9 mouse cellular contexts compared by ENCODE assay signal in genomic region chr5:73431581-73431980, GRCm38 (mm10). TPM values are rescaled to one million over a fixed set of nuclear protein-coding genes. Genes with fewer than 3 reads are reported as not detected.
DNase-seq lines count a peak whose midpoint lies in the region; ATAC-seq lines count a peak whose summit lies in the region.
"Had no signal": no experiment of that assay in that cellular context is flagged by ENCODE, and none has a peak within 500 bp of the region (broad histone marks: within the 10 kb centered on the region; RNA-seq: fewer than 3 reads in every experiment).

No protein-coding gene starts in this region.

- 19% methylated on average over 14 of the region's 14 CpGs for WGBS in forebrain, embryonic 15.5 days
- 24% methylated on average over 14 of the region's 14 CpGs for whole genome bisulfite sequencing in hindbrain, embryonic 10.5 days

- DNase-seq in MEL-GATA-1-ER (ENCODE audit: extremely low read depth, low read depth): peak; percentile 25
- peak; percentile 37 for DNase-seq in c-Kit-positive CD71-positive TER-119-positive erythroid progenitor cells, embryonic 14.5 days (ENCODE audit: low spot score)
- DNase-seq in hindbrain, embryonic 10.5 days (ENCODE audit: low spot score): peak; percentile 76
- DNase-seq in layer of hippocampus, postnatal 10 days (ENCODE audit: low spot score in 2 of 2): peak; percentile 89 to 91
- peak; percentile 62 for DNase-seq in lung, postnatal 25 days (ENCODE audit: low spot score)
- DNase-seq in right cerebral cortex, postnatal 25 days: peak; percentile 82
- DNase-seq in urinary bladder, postnatal 4 days (ENCODE audit: low spot score in 2 of 2): peak; percentile 42 to 74

- no peaks in the 10 kb centered on the region for H3K36me3 ChIP-seq in forebrain, embryonic 15.5 days
- no peaks in the 10 kb centered on the region for H3K36me3 ChIP-seq in hindbrain, embryonic 10.5 days
- H3K36me3 ChIP-seq: liver, embryonic 15.5 days had no signal

- H3K4me2 ChIP-seq in forebrain, embryonic 15.5 days (replicated peaks): peak overlapping the region; percentile 15; the same call in 1 of the 2 replicates
- H3K4me2 ChIP-seq: liver, embryonic 15.5 days had no signal

- no peak overlapping the region for H3K9ac ChIP-seq in forebrain, embryonic 15.5 days (replicated peaks)
- H3K9ac ChIP-seq: liver, embryonic 15.5 days had no signal

- no peaks in the 10 kb centered on the region for H3K9me3 ChIP-seq in forebrain, embryonic 15.5 days
- H3K9me3 ChIP-seq in hindbrain, embryonic 10.5 days: no peaks in the 10 kb centered on the region
- H3K9me3 ChIP-seq: liver, embryonic 15.5 days had no signal

- ATAC-seq in forebrain, embryonic 15.5 days (replicated peaks): peak; percentile 94

- no peak overlapping the region for H3K4me3 ChIP-seq in forebrain, embryonic 15.5 days
- H3K4me3 ChIP-seq in hindbrain, embryonic 10.5 days: no peak overlapping the region
- H3K4me3 ChIP-seq: liver, embryonic 15.5 days had no signal

- no peaks in the 10 kb centered on the region for H3K4me1 ChIP-seq in forebrain, embryonic 15.5 days
- H3K4me1 ChIP-seq in hindbrain, embryonic 10.5 days (replicated peaks): 0 out of 2 replicates have a peak, but pooled peaks cover 3% of the 10 kb centered on the region
- H3K4me1 ChIP-seq: liver, embryonic 15.5 days had no signal

- no peak overlapping the region for H3K27ac ChIP-seq in forebrain, embryonic 15.5 days (replicated peaks)
- no peak overlapping the region for H3K27ac ChIP-seq in hindbrain, embryonic 10.5 days
- H3K27ac ChIP-seq: liver, embryonic 15.5 days had no signal

- H3K27me3 ChIP-seq in forebrain, embryonic 15.5 days: no peaks in the 10 kb centered on the region
- H3K27me3 ChIP-seq in hindbrain, embryonic 10.5 days (ENCODE audit: insufficient read depth, poor library complexity, severe bottlenecking): 0 out of 2 replicates have a peak, but pooled peaks cover 3% of the 10 kb centered on the region
- H3K27me3 ChIP-seq: liver, embryonic 15.5 days had no signal

RNA-seq across cellular contexts. Expression of gene Cwh43, which starts 25.7 kb away (rescaled TPM):
- 0.06 and 0.08 TPM in 2 replicates for polyA plus RNA-seq in forebrain, embryonic 15.5 days (2015; fragmentation: Nextera tagmentation; extraction: Ambion mirVana)
- not detected in 2 replicates for polyA plus RNA-seq in hindbrain, embryonic 10.5 days (2016; fragmentation: Nextera tagmentation; extraction: Ambion mirVana)
- total RNA-seq in layer of hippocampus, postnatal 10 days (2021): 1 to 10 TPM; 4.9 to 5.5 TPM
- polyA plus RNA-seq: liver, embryonic 15.5 days had no signal

RNA-seq across cellular contexts. Expression of gene Dcun1d4, which starts 49.2 kb away (rescaled TPM):
- 41.5 and 45.3 TPM in 2 replicates for polyA plus RNA-seq in forebrain, embryonic 15.5 days (2015; fragmentation: Nextera tagmentation; extraction: Ambion mirVana)
- 45.7 and 46.9 TPM in 2 replicates for polyA plus RNA-seq in hindbrain, embryonic 10.5 days (2016; fragmentation: Nextera tagmentation; extraction: Ambion mirVana)
- 100 to 1,000 TPM; 103 to 104 TPM for total RNA-seq in layer of hippocampus, postnatal 10 days (2021)

Comparison
In these comparisons a context has a peak if more than half of its experiments do, and no peak if none do; other contexts are left out.
1. DNase-seq: peak in every context shown above with its lines; median percentile 90 in layer of hippocampus, postnatal 10 days; 82 in right cerebral cortex, postnatal 25 days; 76 in hindbrain, embryonic 10.5 days; 62 in lung, postnatal 25 days; 58 in urinary bladder, postnatal 4 days; 37 in c-Kit-positive CD71-positive TER-119-positive erythroid progenitor cells, embryonic 14.5 days; 25 in MEL-GATA-1-ER.